Mouse (Mus musculus): ENCODE results near the gene Serinc3. TPM values are rescaled to one million over a fixed set of nuclear protein-coding genes. Genes with fewer than 3 reads are reported as not detected.

The Serinc3 gene
- 687 TPM for polyA plus RNA-seq (2014; fragmentation: Illumina TruSeq; extraction: RNeasy Lipid Tissue Mini Kit (QIAGEN cat#74804); ENCODE audit: low read depth, low replicate concordance)

DNA sequence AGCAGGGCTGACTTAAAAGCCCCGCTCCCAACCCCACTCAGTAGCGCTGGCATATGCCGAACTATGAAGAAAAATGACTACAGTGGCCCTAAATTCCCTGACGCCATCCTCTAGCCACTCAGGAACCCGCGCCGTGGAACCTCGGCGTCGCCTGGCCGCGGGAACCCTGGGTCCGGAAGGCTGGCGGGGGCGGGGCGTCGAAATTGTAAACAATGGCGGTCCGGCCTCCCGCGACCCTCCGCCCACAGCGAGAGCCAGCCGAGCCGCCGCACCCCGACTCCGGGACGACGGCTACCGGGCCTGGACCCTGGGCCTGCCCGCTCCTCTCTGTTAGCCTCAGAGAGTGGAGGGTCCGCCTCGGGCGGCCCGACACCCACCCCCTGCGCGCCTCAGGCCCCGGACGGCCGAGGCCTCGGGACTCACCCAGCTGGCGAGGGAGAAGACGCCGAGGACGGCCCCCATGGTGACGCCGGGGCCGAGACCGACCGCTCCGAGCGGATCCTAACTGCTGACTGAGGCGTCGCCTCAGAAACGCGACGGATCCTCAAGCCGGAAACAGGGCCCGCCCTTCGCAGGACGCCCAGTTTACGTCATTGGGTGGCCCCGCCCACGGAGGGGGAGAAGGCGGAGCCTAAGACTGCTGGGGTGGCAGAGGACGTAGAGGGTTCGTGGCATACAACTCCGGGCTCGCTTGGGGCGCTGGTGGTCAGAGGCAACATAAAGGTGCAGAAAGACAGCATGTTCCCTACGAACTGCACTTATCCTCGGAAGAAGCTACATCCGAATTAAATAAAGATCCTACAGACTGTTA lies at the start of gene Serinc3:
TSS of gene Serinc3 (minus strand) at position 557 of the 811 bp plus-strand sequence.

DNA sequence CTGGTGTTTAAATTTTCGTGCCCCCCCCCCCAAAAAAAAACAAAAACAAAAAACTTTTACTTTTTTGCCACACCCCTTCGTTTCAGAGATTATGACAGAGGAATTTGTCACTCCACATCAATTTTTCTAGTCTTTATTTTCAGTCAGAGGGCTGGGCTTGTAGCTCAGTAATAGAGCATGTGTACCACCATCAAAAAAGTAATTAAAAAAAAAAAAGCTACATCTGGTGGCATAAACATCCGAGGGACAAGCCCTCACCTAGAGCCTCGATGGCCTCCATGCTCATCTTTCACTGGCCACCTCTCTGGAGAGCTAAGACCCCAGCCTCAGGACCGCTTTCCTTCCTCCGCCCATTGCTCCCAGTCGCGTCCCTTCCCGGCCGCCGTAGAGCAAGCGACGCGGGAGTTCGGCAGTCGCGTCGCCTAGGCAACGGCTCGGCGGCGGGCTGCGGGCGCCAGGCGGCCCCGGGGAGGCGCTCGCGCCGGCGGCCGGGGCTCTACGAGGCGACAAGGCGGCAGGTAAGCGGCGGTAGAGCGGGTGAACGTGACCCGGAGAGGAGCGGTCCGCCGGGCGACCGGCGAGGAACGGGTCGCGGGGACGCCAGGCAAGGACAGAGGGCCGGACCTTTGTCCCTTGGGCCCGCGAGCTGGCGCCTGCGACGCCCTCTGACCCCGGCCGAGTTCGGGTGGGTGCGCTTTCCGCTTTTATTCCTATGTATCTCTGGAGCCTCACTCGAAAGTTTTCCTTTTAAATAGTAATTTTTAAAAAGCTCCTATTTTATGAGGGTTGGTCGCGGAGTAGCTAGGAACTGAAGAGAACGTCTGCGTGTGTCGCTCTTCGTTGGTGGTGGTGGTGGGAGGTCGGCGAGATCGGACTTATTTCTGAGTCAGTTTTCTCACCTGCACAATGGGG lies 13.3 kb upstream of the Serinc3 start, which contains the start of gene Pkig:
TSS of gene Pkig (plus strand) at position 412 of the 912 bp plus-strand sequence.

DNA sequence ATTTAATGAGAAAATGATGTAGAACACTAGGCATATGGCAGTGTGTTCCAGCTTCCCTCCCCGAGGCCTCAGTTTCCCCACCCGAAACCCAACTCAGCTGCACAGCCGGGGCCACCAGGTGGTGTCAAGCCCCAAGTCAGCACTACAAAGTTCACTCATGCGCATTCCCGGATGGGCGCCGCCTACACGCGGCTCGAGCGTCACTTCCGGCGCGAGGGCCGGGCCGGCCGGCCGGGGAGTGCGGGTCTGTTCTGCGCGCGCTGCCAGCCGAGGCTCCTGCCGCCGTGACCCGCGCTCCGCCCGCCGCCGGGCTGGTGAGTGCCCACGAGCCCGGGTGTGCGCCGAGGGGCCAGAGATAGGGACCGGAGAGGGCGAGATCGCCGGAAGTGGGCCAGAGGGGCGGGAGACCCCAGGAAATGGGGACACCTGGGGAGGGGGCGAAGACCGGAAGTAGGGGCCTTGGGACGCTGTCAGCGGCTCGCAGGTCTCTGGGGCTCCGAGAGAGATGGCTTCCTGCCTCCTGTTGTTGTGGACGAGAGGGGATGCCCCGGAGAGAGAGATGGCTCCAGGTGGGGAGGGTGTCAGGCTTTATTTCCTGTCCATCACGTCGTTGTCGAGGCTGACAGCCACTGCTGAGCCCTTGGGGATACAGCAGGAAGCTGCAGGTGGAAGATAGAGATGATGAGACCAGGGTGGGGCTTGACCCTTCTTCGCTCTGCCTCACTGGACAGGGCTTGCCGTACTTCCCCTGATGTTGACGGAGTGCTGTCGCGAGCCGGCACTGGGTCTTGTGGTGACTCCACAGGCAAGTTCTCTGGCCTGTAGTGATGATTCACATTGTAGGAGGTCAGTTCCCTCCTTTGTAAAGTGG lies 42.6 kb downstream of the Serinc3 start, which contains the start of gene Ttpal:
TSS of gene Ttpal (plus strand) at position 214 of the 871 bp plus-strand sequence.

Other genes starting within 250 kb of the Serinc3 start
- gene Jph2, start 247.1 kb downstream of the Serinc3 start, polyA plus RNA-seq (2014; fragmentation: Illumina TruSeq; extraction: RNeasy Lipid Tissue Mini Kit (QIAGEN cat#74804); ENCODE audit: low read depth, low replicate concordance): 0.63 TPM
- 77.9 TPM for gene Oser1, start 220.4 kb downstream of the Serinc3 start, polyA plus RNA-seq (2014; fragmentation: Illumina TruSeq; extraction: RNeasy Lipid Tissue Mini Kit (QIAGEN cat#74804); ENCODE audit: low read depth, low replicate concordance)
- not detected for gene Gdap1l1, start 206.7 kb downstream of the Serinc3 start, polyA plus RNA-seq (2014; fragmentation: Illumina TruSeq; extraction: RNeasy Lipid Tissue Mini Kit (QIAGEN cat#74804); ENCODE audit: low read depth, low replicate concordance)
- 8.3 TPM for gene Fitm2, start 172.5 kb downstream of the Serinc3 start, polyA plus RNA-seq (2014; fragmentation: Illumina TruSeq; extraction: RNeasy Lipid Tissue Mini Kit (QIAGEN cat#74804); ENCODE audit: low read depth, low replicate concordance)
- gene R3hdml, start 152.8 kb downstream of the Serinc3 start, polyA plus RNA-seq (2014; fragmentation: Illumina TruSeq; extraction: RNeasy Lipid Tissue Mini Kit (QIAGEN cat#74804); ENCODE audit: low read depth, low replicate concordance): not detected
- 152 TPM for gene Hnf4a, start 138.3 kb downstream of the Serinc3 start, polyA plus RNA-seq (2014; fragmentation: Illumina TruSeq; extraction: RNeasy Lipid Tissue Mini Kit (QIAGEN cat#74804); ENCODE audit: low read depth, low replicate concordance)
- 29.0 TPM for gene Ttpal, start 42.8 kb downstream of the Serinc3 start, polyA plus RNA-seq (2014; fragmentation: Illumina TruSeq; extraction: RNeasy Lipid Tissue Mini Kit (QIAGEN cat#74804); ENCODE audit: low read depth, low replicate concordance)
- 26.8 TPM for gene Pkig, start 13.3 kb upstream of the Serinc3 start, polyA plus RNA-seq (2014; fragmentation: Illumina TruSeq; extraction: RNeasy Lipid Tissue Mini Kit (QIAGEN cat#74804); ENCODE audit: low read depth, low replicate concordance)
- gene Ada, start 105.1 kb upstream of the Serinc3 start, polyA plus RNA-seq (2014; fragmentation: Illumina TruSeq; extraction: RNeasy Lipid Tissue Mini Kit (QIAGEN cat#74804); ENCODE audit: low read depth, low replicate concordance): 0.95 TPM
- not detected for gene Ccn5, start 175.7 kb upstream of the Serinc3 start, polyA plus RNA-seq (2014; fragmentation: Illumina TruSeq; extraction: RNeasy Lipid Tissue Mini Kit (QIAGEN cat#74804); ENCODE audit: low read depth, low replicate concordance)
- not detected for gene Kcnk15, start 208.5 kb upstream of the Serinc3 start, polyA plus RNA-seq (2014; fragmentation: Illumina TruSeq; extraction: RNeasy Lipid Tissue Mini Kit (QIAGEN cat#74804); ENCODE audit: low read depth, low replicate concordance)